Mouse (Mus musculus) cerebral cortex, adult 2 months (tissue): ENCODE measurements around the gene Fank1.

Experiments
- WGBS: fragments of 180-500 bp; shearing (Covaris S2); methylation state at CpG from one replicate; pipeline ENCODE4 v1.1.7; 2018; 5-methylcytosine and 5-hydroxymethylcytosine counted together

Gene Fank1

DNA sequence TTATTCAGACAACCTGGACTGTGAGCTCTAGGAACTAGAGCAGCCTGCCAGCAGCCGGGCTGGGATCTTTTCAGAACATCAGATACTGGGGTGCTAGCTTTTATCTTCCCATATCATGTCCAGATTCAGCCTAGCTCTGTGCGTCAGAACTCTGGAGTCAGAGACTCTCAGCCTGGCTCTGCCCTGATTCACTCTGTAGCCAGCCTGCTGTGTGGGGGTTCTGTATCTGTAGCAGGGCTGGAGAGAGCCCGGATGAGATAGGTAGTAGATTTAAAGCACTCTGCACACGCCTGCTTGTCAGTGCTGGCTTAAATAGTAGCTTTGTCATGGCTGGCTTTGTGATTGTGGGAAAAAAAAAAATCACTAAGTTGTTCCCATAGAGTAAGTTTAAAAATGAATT lies 51.9 kb downstream of the Fank1 start:
- WGBS: 29% methylated on average over 4 of the region's 4 CpGs

DNA sequence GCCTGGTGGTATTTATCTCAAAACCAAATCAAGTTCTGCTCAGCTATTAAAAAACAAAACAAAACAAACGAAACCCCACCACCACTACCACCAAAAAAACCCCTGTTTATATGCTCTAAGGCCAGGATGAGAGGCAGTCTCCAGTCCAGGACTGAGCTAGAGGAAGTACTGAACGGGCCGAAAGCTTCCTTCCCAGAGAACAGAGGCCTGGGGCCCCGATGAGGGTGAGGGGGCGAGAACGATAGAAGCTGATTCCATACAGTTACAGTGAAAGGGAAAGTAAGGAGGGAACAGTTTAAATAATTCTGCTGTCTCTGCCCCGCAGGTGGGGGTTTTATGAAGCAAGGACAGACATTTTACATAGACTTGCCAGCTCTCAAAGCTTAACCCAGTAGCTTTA lies 52.9 kb downstream of the Fank1 start:
- WGBS: 64% methylated on average over 7 of the region's 7 CpGs

- 13% methylated on average over 4 of the region's 4 CpGs for WGBS
Observed at GRCm38 (mm10) chr7:133839546-133839945, 62.9 kb downstream of the Fank1 start.

GRCm38 (mm10) chr7:133842079-133842478 lies 65.4 kb downstream of the Fank1 start:
- WGBS: 68% methylated on average over 6 of the region's 6 CpGs

- WGBS: 64% methylated on average over 1 of the region's 1 CpGs
Observed at GRCm38 (mm10) chr7:133847175-133847574, 70.5 kb downstream of the Fank1 start.

DNA sequence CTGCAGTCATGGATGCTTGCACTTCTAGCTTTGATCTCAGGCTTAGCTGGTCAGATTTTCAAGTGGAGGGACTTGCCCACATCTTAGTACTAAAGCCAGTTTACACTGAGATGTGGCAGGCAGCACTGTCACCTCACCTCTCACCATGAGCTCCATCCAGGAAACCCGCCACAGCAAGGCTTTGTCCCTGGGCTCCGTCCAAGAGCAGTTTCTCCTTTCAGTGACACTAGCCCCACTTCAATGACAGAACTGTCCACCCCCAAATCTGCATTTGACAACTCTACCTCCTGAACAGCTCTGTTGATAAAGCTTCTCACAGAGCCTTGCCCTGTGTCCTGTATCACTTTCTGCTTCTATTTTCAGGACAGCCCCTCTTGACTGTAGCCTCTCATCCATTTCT lies 71.5 kb downstream of the Fank1 start:
- WGBS: 66% methylated on average over 2 of the region's 2 CpGs

DNA sequence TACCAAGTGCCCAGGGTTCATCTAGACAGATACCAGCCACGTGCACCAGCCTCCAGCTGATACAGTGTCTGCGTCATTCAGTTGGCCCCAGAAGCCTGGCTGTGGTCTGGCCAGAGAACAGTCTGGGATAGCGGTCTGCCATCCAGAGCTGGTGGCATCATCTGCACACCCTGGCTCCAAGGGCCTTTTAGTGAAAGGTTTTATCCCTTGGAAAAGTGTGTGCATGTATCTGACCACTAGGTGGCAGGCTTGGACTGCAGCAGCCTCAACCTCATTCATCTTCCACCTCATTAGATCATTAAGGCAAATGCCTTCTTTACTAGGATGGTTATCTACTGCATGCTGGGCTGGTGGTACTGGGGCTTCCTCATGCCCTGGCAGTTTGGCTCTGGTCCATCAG lies 79.6 kb downstream of the Fank1 start:
- 21% methylated on average over 3 of the region's 3 CpGs for WGBS

DNA sequence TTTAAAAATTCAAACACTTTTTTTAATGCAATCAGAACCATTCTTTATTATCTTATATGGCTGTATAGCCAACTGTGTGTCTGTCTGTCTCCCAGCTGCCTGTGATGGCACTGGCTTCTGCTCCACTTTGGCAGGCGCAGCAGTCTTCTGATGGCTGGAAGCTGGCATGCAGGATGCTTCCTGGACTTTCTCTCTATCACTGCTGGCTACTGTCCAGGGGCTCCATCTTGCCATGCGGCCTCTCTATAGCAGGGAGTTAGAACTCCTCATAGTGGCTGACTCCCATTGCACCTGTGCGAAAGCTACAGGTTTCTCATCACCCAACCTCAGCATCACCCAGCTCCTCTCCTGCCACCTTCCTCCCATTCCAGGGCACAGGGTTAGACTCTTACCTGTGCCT lies 81.8 kb downstream of the Fank1 start:
- 92% methylated on average over 3 of the region's 3 CpGs for WGBS

DNA sequence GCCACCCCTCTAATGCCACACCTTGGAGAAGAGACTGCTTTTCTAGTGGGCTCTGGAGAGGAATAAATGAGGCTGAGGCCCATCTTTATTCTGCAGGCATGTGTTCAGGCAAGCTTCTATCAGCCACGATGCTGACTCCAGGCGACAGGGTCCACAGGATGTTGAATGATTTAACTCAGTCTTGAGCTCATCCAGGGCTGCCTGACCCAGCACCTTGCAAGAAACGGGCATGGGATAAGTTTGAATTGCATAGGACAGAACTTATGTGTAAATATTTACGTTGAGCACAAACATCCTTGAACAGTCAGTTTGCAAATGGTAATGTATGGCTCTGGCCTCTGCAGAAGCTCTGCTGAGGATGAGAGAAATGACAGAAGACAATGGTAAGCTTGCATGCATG lies 82.9 kb downstream of the Fank1 start:
- WGBS: 83% methylated on average over 4 of the region's 4 CpGs

DNA sequence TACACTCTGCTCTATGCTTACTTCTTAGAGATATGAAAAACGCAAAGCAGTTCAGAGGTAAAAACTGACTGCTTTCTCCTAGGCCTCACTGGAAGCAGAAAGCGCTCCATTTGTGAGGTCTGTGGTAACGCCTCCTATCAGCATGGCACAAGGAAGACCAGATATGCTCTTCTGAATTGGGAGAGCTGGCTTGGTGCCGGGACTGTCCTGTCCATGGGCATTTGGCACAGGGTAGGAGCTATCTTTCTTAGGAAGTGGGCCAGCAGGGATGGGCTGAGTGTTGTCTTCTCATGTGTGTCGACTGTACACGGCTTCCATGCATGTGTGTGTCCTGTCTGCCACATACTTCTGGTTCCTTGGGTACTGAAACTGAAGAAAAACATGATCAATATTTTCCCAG lies 85.6 kb downstream of the Fank1 start:
- WGBS: 96% methylated on average over 6 of the region's 6 CpGs

- WGBS: 97% methylated on average over 5 of the region's 5 CpGs
Observed at GRCm38 (mm10) chr7:133862723-133863122, 86.1 kb downstream of the Fank1 start.

DNA sequence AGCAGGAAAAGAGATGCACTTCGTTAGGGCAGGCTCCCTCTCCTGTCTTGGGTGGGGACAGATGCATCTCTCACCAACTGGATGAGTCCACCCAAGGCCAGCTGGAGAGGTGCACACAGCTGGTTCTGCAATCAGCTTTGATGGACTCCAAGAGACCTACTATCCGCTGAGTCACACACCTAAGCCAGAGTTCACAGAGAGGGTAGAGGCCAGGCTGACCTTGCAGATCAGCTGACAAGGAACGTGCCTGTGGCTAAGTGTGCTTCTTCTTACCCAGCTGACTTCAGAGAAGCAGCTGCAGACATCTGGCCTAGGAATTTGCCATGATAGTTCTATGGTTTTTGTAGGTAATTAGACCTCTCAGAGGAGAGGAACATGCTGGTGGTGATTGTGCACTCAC lies 86.5 kb downstream of the Fank1 start:
- 87% methylated on average over 3 of the region's 3 CpGs for WGBS

DNA sequence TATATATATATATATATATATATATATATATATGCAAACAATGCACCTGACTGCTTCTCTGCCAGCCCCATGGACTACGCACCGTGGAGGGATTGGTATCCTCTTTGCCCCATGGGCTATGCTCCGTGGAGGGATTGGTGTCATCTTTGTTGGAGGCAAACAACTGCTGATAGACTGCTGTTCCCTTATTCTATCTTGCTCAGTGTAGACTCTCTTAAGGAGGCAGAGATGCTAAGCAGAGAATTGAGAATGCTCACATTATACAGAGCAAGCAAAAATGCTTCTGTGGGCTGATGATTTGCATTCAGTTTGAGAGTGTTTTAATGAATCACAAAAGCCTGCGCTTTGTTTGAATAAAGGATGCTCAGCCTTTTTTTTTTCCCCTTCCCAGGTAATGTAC lies 87.0 kb downstream of the Fank1 start:
- 55% methylated on average over 4 of the region's 4 CpGs for WGBS

DNA sequence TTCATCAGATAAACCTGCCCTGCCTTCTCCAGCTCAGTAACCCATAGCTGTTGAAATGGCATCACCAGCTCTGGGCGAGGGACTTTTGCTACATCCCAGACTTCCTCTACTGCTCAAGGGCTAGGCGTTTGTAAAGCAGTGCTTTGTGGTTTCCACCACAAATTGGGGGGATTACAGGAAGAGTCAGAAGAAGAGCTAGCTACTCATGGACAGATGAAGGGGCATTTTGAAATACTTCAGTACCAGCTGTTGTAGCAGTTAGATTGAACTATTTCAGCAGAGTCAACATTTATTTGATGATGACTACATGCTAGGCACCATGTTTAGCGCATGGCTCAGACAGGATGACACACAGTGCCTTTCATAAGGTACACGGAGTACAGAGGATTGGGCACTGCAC lies 93.6 kb downstream of the Fank1 start:
- WGBS: 89% methylated on average over 4 of the region's 4 CpGs

DNA sequence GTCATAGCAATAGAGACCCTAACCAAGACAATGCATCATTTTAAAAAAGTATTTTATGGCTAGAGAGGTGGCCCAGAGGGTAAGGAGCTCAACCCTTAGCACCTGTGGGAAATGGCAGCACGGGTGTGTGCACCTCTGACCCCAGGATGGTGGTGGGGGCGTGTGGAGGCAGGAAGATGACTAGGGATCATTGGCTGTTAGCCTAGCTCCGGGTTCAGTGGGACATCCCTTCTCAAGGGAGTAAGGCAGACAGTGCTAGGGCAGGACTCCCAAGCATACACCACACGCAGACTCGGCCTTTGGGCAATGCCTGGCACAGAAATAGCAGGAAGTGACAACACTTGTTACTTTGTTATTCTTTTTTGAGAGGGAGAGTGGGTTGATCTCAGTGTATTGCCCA lies 96.0 kb downstream of the Fank1 start:
- 90% methylated on average over 5 of the region's 5 CpGs for WGBS

- 85% methylated on average over 3 of the region's 3 CpGs for WGBS
Observed at GRCm38 (mm10) chr7:133876139-133876538, 99.5 kb downstream of the Fank1 start.

DNA sequence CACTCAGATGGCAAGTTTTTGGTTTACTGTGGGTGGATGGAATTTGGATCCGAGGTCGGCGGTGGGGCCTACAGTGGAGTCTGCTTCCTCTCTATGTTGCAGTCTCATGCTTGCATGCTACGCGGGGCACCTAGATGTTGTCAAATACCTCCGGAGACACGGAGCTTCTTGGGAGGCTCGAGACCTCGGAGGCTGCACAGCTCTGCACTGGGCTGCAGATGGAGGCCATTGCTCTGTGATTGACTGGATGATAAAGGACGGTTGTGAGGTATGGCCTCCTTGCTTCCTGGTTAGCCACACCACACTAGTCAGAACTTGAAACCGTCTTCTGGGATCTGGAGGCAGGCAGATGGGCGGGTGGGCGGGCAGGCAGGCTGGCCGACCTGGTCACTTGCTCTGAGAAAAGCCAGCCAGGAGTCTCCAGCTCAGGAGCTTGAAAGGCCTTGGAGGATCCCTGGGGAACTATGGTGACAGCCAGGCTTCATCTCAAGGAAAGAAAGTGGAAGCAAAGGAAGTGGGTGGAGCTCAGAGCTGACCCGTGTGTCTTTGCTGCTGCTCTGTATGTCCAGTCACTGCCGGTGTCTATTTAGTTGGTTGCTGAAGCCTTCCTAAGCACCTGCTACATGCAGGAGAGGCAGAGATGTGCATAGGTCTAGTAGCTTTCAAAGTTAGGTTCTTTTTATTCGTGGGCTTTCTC lies 100.1 kb downstream of the Fank1 start:
- 87% methylated on average over 17 of the region's 17 CpGs for WGBS

DNA sequence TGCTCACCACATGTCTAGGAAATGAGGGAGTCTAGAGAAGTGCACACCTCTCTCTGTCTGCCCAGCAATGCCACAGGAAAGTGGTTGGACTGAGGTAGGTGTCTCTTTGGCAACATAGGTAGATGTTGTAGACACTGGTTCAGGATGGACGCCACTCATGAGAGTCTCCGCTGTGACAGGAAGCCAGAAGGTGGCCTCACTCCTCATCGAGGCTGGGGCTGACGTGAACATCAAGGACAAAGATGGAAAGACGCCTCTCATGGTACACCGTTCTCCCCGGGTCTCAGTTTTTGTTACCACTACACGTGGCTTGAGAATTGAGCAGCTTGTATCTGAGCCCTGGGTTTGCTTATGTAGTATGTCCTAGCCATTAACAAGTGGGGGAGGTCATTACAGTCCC lies 103.1 kb downstream of the Fank1 start:
- 96% methylated on average over 8 of the region's 8 CpGs for WGBS

DNA sequence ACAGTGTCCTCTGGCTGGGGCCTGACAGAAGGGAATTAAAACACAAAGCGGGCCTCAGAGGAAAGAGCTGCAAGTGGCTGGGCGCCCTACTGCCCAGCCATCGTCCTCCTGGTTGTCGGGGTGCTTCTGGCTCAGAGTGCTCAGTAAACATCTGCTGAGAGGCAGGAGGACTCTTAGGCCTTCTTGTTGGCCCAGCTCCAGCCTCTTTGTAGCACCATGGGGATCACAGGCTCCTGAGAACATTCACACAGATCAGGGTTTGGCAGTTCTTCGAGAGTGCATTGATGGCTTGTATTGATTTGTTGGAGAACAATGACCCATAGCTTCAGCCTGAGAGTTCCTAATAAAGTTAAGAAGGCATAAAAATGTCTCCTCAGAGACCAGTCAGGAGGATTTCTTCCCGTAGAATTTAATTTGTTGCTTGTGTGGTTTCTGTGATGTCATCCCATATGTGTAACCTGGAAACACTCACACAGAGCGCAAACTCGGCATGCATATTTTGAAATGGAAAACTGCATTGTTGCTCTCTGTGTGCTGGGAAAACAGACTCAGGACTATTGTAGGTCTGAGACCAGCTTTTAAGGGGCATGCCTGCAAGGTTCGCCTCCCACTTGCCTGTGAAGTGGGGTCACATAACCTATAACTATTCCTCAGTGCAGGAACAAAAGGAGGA lies 108.2 kb downstream of the Fank1 start:
- 69% methylated on average over 5 of the region's 9 CpGs for WGBS

DNA sequence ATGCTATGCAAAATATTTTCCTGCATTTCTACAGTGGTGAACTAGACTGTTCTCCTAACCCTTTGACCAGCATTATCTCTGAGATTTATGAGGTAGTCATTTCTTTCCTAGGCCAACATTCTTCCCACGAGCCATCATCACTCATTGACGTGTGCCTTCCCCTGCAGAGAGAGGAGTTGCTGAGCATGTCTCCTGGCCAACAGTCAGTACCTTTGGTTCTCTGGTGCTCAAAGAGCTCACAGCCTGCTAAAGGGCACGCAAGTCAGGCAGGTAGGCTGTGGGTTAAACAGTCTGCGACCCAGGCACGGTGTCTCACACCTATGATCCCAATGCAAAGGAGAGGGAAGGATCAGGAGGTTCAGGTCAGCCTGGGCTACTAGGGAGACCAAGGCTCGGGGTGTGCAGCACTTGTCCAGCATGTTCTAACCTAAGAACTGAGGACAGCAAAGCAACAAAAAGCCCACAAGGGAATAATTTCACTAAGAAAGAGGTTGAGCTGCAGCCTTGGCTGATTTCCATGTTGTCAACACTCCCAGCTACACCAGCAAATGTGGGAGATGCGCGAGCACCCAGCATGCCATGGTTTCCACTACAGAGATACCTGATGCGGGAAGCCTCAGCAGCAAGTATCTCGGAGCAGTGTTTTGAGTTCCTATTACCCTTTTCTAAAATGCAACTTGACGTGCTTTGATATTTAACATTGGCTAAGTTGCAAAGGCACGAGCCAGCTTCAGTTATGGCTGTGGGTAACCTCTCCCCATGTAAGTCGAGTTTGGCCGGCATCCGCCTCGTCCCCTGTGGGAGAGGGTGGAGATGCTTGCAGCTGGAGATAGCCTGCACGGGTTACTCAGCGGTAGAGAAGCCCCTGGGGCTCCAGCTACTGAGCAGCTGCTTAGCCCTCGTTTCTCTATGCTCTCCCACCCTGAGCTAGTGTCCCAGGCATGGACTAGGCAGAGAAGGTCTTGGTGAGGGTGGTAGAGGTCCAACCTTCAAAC lies 112.6 kb downstream of the Fank1 start:
- WGBS: 87% methylated on average over 19 of the region's 19 CpGs

DNA sequence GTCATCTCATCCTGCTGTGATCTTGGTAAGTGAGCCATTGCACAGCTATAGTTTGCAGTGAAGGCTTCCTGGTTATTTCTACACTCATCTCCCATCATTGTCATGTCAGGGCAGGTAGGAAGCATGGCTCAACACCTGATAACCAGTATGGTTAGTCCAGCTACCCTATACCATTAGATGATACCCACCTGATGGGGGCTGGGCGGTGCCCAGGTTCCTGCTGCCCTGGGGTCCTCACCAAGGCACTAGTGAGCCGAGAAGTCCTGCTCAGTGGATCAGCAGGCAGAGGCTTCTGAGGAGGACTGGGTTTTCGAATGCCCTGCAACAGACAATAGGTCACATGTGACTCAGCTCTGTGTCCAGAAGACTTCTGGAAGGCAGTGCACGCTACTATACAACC lies 113.3 kb downstream of the Fank1 start:
- WGBS: 93% methylated on average over 4 of the region's 4 CpGs

GRCm38 (mm10) chr7:133891298-133891697 lies 114.6 kb downstream of the Fank1 start:
- WGBS: 94% methylated on average over 9 of the region's 9 CpGs
